Mouse (Mus musculus) stomach, postnatal 0 days (tissue): ENCODE results near the gene Mob3b.

ENCODE experiments used
- CTCF ChIP-seq: IDR thresholded peaks from 2 replicates; pipeline ENCODE4 v1.5.1; 2016; ENCODE audit warnings: antibody characterized with exemption, low read depth, mild to moderate bottlenecking, moderate library complexity
- EP300 ChIP-seq: optimal IDR thresholded peaks from 2 replicates; pipeline ENCODE3; 2016; ENCODE audit warnings: antibody characterized with exemption

DNA sequence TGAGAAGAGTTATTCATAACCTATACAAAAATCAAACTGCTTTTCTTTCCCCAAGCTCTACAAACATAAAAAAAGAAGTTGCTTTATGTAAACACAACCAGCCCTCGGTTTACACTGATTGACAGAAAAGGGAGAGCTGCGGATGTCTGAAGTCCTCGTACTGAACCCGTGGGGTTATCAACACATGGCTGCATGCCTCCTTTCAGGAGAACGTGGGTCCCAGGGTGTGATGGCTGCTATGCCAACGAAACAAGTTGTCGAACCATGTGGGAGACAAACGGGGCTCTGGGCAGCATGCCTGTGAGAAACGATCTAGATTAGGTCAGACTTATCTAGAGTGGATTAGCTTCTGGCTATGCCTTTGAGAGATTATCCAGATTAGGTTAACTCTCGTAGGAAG, 192.4 kb downstream of the Mob3b start:
- TF ChIP-seq CTCF (no peak), EP300 (no peak)
